Mouse (Mus musculus) heart, postnatal 0 days (tissue): ENCODE data around the gene Pou3f1.

ENCODE experiments used
- CTCF ChIP-seq: IDR thresholded peaks from 2 replicates; pipeline ENCODE4 v1.5.1; 2016; ENCODE audit warnings: antibody characterized with exemption, control low read depth, low read depth
- EP300 ChIP-seq: IDR thresholded peaks from 2 replicates; pipeline ENCODE4 v1.6.1; 2016; ENCODE audit warnings: antibody characterized with exemption, low read depth

DNA sequence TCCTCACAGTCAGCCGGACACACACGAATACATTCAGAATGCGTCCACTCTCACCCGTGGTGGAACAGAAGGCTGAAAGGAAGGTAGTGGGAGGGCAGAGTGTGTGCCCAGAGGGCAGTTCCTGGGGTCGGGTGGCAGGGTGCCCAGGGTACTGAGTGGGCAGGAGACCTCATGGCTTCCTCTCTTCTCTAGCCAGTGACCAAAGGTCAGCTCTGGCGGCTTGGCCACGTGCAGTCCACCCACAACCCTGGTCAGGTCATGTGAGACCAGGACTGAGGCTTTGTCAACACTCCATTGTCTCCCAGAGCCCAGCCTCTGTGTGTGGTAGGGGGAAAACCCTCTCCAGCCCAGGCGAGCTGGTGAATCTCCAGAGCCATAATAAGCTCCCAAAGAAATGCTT lies 13.6 kb downstream of the Pou3f1 start:
- no peak for TF ChIP-seq CTCF
- TF ChIP-seq EP300, result no peak
